Mouse (Mus musculus) heart, embryonic 16.5 days (tissue): ENCODE data around the gene Cir1. TPM values are rescaled to one million over a fixed set of nuclear protein-coding genes. Genes with fewer than 3 reads are reported as not detected.

Experiments used
- ATAC-seq: fragments of 200-750 bp; cut with Nextera tagmentation; replicated peaks from 2 replicates; pipeline ENCODE4 v1.8.0; 2017; ENCODE audit warnings: moderate number of reproducible peaks; ENCODE audit not compliant: insufficient read depth, low FRiP score; ENCODE audit errors: extremely low read depth
- H3K27ac ChIP-seq: fragments of 300-500 bp; sonication (generic); 2 replicates; pipeline ENCODE4 v1.5.1; 2014; ENCODE audit warnings: mild to moderate bottlenecking, low read length, control low read depth, moderate library complexity
- H3K27me3 ChIP-seq: fragments of 300-500 bp; sonication (generic); 2 replicates; pipeline ENCODE4 v1.6.1; 2014; ENCODE audit warnings: low read length, mixed read lengths; ENCODE audit not compliant: control insufficient read depth, insufficient read depth
- H3K36me3 ChIP-seq: fragments of 300-500 bp; sonication (generic); 2 replicates; pipeline ENCODE4 v1.6.1; 2014; ENCODE audit not compliant: control insufficient read depth, insufficient read depth
- H3K4me1 ChIP-seq: fragments of 300-500 bp; sonication (generic); 2 replicates; pipeline ENCODE4 v1.6.1; 2014; ENCODE audit warnings: low read length, mixed read lengths; ENCODE audit not compliant: control insufficient read depth, insufficient read depth
- H3K4me2 ChIP-seq: fragments of 300-500 bp; sonication (generic); 2 replicates; pipeline ENCODE4 v1.6.1; 2014; ENCODE audit warnings: low read depth, mild to moderate bottlenecking, control low read depth, low read length
- H3K4me3 ChIP-seq: fragments of 300-500 bp; sonication (generic); 2 replicates; pipeline ENCODE4 v1.5.1; 2014; ENCODE audit warnings: mild to moderate bottlenecking, control low read depth, low read length
- H3K9ac ChIP-seq: fragments of 300-500 bp; sonication (generic); 2 replicates; pipeline ENCODE4 v1.6.1; 2014; ENCODE audit warnings: low read length, control low read depth
- H3K9me3 ChIP-seq: fragments of 300-500 bp; sonication (generic); replicated peaks from 2 replicates; pipeline ENCODE4 v1.6.1; 2016; ENCODE audit warnings: low read length; ENCODE audit not compliant: control insufficient read depth
- WGBS: fragments of 180-500 bp; shearing (Covaris S2); extraction: QIAGEN DNeasy Blood & Tissue Kit; methylation state at CpG from one replicate; pipeline ENCODE4 v1.1.7; 2014; 5-methylcytosine and 5-hydroxymethylcytosine counted together
- polyA plus RNA-seq: library from polyadenylated mRNA; unstranded; fragments of >200 nt; fragmentation: Nextera tagmentation; extraction: Ambion mirVana; gene quantifications from 2 replicates; pipeline ENCODE4 v1.2.1, GENCODE M21; 2015

Cir1 gene
- polyA plus RNA-seq, 1 experiment from 2014 or later: 13.3 TPM

- no peak within 1 kb of the TSS for H3K27ac ChIP-seq
- WGBS: 1% methylated on average over 48 of the region's 48 CpGs
- peaks cover 54% of the 10 kb centered on the region for H3K27me3 ChIP-seq
- H3K9me3 ChIP-seq: no peaks in the 10 kb centered on the region
- H3K4me2 ChIP-seq: peak within 1 kb of the TSS; percentile 67
- H3K9ac ChIP-seq: no peak within 1 kb of the TSS
- ATAC-seq: 0 out of 2 replicates have a peak, but pooled peaks have one; percentile 17
- no peaks in the 10 kb centered on the region for H3K36me3 ChIP-seq
- H3K4me1 ChIP-seq: peaks cover 24% of the 10 kb centered on the region
- peak within 1 kb of the TSS; percentile 54 for H3K4me3 ChIP-seq
Measured at GRCm38 (mm10) chr2:73271459-73272161, 40.9 kb downstream of the Cir1 start, which contains the start of gene Sp9. Gene Sp9 (plus strand): TSS chr2:73271925.

GRCm38 (mm10) chr2:73270593-73271458, 41.7 kb downstream of the Cir1 start:
- ATAC-seq: no peak
- 2% methylated on average over 38 of the region's 38 CpGs for WGBS
- Histone ChIP-seq H3K27ac (no peak overlapping the region), H3K4me1 (peaks cover 24% of the 10 kb centered on the region), H3K4me3 (peak overlapping the region; percentile 26), H3K36me3 (no peaks in the 10 kb centered on the region), H3K9me3 (no peaks in the 10 kb centered on the region), H3K9ac (no peak overlapping the region), H3K27me3 (peaks cover 59% of the 10 kb centered on the region), H3K4me2 (peak overlapping the region; percentile 47)

GRCm38 (mm10) chr2:73270071-73270592, 42.4 kb downstream of the Cir1 start:
- Histone ChIP-seq H3K36me3 (no peaks in the 10 kb centered on the region), H3K4me1 (peaks cover 24% of the 10 kb centered on the region), H3K4me3 (no peak overlapping the region), H3K27me3 (peaks cover 66% of the 10 kb centered on the region), H3K9me3 (no peaks in the 10 kb centered on the region), H3K4me2 (no peak overlapping the region), H3K9ac (no peak overlapping the region), H3K27ac (no peak overlapping the region)
- WGBS: 3% methylated on average over 14 of the region's 14 CpGs
- no peak for ATAC-seq

GRCm38 (mm10) chr2:73269666-73270065, 42.8 kb downstream of the Cir1 start:
- no peak overlapping the region for H3K4me2 ChIP-seq
- no peak overlapping the region for H3K4me3 ChIP-seq

GRCm38 (mm10) chr2:73268836-73269395, 43.6 kb downstream of the Cir1 start:
- H3K36me3 ChIP-seq: no peaks in the 10 kb centered on the region
- H3K4me3 ChIP-seq: no peak overlapping the region
- ATAC-seq: no peak
- H3K27ac ChIP-seq: no peak overlapping the region
- peaks cover 76% of the 10 kb centered on the region for H3K27me3 ChIP-seq
- no peak overlapping the region for H3K9ac ChIP-seq
- no peak overlapping the region for H3K4me2 ChIP-seq
- no peaks in the 10 kb centered on the region for H3K9me3 ChIP-seq
- H3K4me1 ChIP-seq: peaks cover 28% of the 10 kb centered on the region
- 12% methylated on average over 8 of the region's 8 CpGs for WGBS

More at GRCm38 (mm10) chr2:73269666-73270065, 42.8 kb downstream of the Cir1 start:
- ATAC-seq: no peak
- H3K27me3 ChIP-seq: peaks cover 68% of the 10 kb centered on the region
- WGBS: 2% methylated on average over 17 of the region's 17 CpGs
- no peak overlapping the region for H3K27ac ChIP-seq
- H3K4me1 ChIP-seq: peaks cover 27% of the 10 kb centered on the region
- H3K9me3 ChIP-seq: no peaks in the 10 kb centered on the region
- H3K36me3 ChIP-seq: no peaks in the 10 kb centered on the region
- no peak overlapping the region for H3K9ac ChIP-seq

- peaks cover 75% of the 10 kb centered on the region for H3K27me3 ChIP-seq
- no peak overlapping the region for H3K4me3 ChIP-seq
- no peak overlapping the region for H3K9ac ChIP-seq
- WGBS: 5% methylated on average over 12 of the region's 12 CpGs
- no peak overlapping the region for H3K27ac ChIP-seq
- no peaks in the 10 kb centered on the region for H3K9me3 ChIP-seq
- H3K4me2 ChIP-seq: no peak overlapping the region
- H3K36me3 ChIP-seq: no peaks in the 10 kb centered on the region
- peaks cover 30% of the 10 kb centered on the region for H3K4me1 ChIP-seq
- no peak for ATAC-seq
Measured at GRCm38 (mm10) chr2:73268281-73268680, 44.2 kb downstream of the Cir1 start.

GRCm38 (mm10) chr2:73267818-73268217, 44.7 kb downstream of the Cir1 start:
- H3K27me3 ChIP-seq: peaks cover 78% of the 10 kb centered on the region
- no peaks in the 10 kb centered on the region for H3K36me3 ChIP-seq
- H3K9me3 ChIP-seq: no peaks in the 10 kb centered on the region
- H3K4me1 ChIP-seq: peaks cover 30% of the 10 kb centered on the region
- 8% methylated on average over 4 of the region's 4 CpGs for WGBS
- H3K9ac ChIP-seq: no peak overlapping the region
- no peak overlapping the region for H3K4me3 ChIP-seq
- no peak overlapping the region for H3K4me2 ChIP-seq
- H3K27ac ChIP-seq: no peak overlapping the region
- ATAC-seq: no peak

GRCm38 (mm10) chr2:73267231-73267630, 45.3 kb downstream of the Cir1 start:
- 26% methylated on average over 3 of the region's 3 CpGs for WGBS
- no peaks in the 10 kb centered on the region for H3K36me3 ChIP-seq
- H3K9ac ChIP-seq: no peak overlapping the region
- H3K4me2 ChIP-seq: no peak overlapping the region
- peaks cover 82% of the 10 kb centered on the region for H3K27me3 ChIP-seq
- H3K4me1 ChIP-seq: peaks cover 29% of the 10 kb centered on the region
- no peak for ATAC-seq
- no peak overlapping the region for H3K27ac ChIP-seq
- no peaks in the 10 kb centered on the region for H3K9me3 ChIP-seq
- H3K4me3 ChIP-seq: no peak overlapping the region
